Mouse (Mus musculus) C2C12 (cell line): Measurements from ENCODE around the gene Mcat. TPM values are rescaled to one million over a fixed set of nuclear protein-coding genes. Genes with fewer than 3 reads are reported as not detected.

Experiments used
- H3K27me3 ChIP-seq: one replicate; pipeline ENCODE4 v1.6.1; 2011; ENCODE audit not compliant: control insufficient read depth, insufficient read depth, insufficient read length
- H3K36me3 ChIP-seq: one replicate; pipeline ENCODE4 v1.6.1; 2011; ENCODE audit not compliant: control insufficient read depth, insufficient read depth
- H3K4me3 ChIP-seq: one replicate; pipeline ENCODE4 v1.5.1; 2011; ENCODE audit warnings: mild to moderate bottlenecking, control low read depth; ENCODE audit not compliant: poor library complexity, insufficient read depth, severe bottlenecking
- H3K79me2 ChIP-seq: one replicate; pipeline ENCODE4 v1.6.1; 2011; ENCODE audit not compliant: control insufficient read depth, insufficient read depth
- H3K79me3 ChIP-seq: one replicate; pipeline ENCODE4 v1.6.1; 2011; ENCODE audit warnings: low read depth, control low read depth
- H3ac ChIP-seq: one replicate; pipeline ENCODE3; 2011; ENCODE audit warnings: low read depth; ENCODE audit not compliant: control insufficient read depth, insufficient read length
- CEBPB ChIP-seq: IDR thresholded peaks from one replicate; pipeline ENCODE4 v1.6.1; 2011; ENCODE audit warnings: low read depth, mild to moderate bottlenecking, control low read depth, moderate library complexity
- CTCF ChIP-seq: IDR thresholded peaks from one replicate; pipeline ENCODE4 v1.5.1; 2011; ENCODE audit not compliant: control insufficient read depth, insufficient read depth, insufficient read length
- FOSL1 ChIP-seq: IDR thresholded peaks from one replicate; pipeline ENCODE4 v1.8.0; 2011; ENCODE audit warnings: mild to moderate bottlenecking, low read length; ENCODE audit not compliant: poor library complexity, insufficient read depth, severe bottlenecking
- MAX ChIP-seq: IDR thresholded peaks from one replicate; pipeline ENCODE4 v1.6.1; 2011; ENCODE audit warnings: mild to moderate bottlenecking, control low read depth
- MYOD1 ChIP-seq: IDR thresholded peaks from one replicate; pipeline ENCODE4 v1.6.1; 2011; ENCODE audit warnings: low read depth; ENCODE audit not compliant: control insufficient read depth, insufficient read length
- MYOG ChIP-seq: IDR thresholded peaks from one replicate; pipeline ENCODE4 v1.6.1; 2011; ENCODE audit not compliant: control insufficient read depth, insufficient read length; ENCODE audit errors: extremely low read depth
- USF1 ChIP-seq: IDR thresholded peaks from one replicate; pipeline ENCODE4 v1.6.1; 2011; ENCODE audit warnings: low read depth, mild to moderate bottlenecking, control low read depth, moderate library complexity
- microRNA-seq: library from miRNA; unstranded; fragments of <30 nt; microRNA quantifications from one replicate; pipeline ENCODE4, GENCODE M21; 2019; ENCODE audit warnings: borderline microRNAs expressed
- polyA plus RNA-seq: library from polyadenylated mRNA; unstranded; fragments of >200 nt; fragmentation: generic; extraction: Trizol; gene quantifications from one replicate; pipeline ENCODE4 v1.2.1, GENCODE M21; 2012; ENCODE audit warnings: missing spikeins

The Mcat gene
- polyA plus RNA-seq, 1 experiment: 42.4 TPM

DNA sequence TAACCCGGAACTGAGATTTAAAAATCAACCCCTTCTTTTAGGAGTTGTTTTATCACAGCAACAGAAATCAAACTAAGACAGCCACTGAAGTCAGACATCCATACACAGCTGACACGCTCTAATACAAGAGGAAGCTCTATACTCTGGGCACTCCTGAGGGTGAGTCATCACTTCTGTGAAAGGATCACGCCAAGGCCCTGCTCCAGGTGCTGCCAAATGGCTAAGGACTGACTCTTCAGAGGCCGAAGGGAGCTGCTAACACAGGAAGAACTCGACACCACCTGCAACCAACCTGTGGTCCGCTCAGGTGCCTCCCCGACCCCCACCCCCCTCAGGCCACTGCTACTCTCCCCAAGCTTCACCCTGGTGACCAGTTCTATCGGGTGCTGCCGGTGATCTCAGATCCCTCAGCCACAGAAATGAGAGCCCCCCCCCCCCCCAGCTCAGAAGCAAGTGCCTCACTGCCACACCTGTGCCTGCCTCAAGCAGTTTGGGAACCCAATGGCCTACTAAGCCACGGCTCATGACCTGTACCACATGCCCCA, 64.3 kb downstream of the Mcat start:
- Histone ChIP-seq H3K36me3 (peaks cover 45% of the 10 kb centered on the region), H3K79me2 (no peaks in the 10 kb centered on the region), H3K4me3 (no peak overlapping the region), H3K79me3 (no peaks in the 10 kb centered on the region), H3K27me3 (no peaks in the 10 kb centered on the region), H3ac (no peak overlapping the region)
- TF ChIP-seq MYOD1 (no peak), CEBPB (no peak), MYOG (no peak), CTCF (no peak)

DNA sequence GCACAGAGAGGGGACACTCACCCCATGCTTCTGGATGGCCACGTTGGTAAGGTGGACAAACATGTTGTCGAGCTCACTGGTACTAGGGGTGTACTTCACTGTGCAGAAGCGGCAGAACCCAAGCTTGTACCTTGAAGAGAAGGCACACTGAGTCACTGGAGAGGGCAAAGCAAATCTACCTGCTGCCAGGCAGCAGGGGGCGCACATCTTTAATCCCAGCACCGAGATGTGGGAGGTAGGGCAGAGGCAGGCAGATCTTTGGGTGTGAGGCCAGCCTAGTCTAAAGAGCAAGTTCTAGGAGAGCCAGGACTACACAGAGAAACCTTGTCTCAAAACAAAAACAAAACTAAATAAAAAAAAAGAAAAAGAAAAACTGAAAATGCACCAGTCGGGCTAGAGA, 66.3 kb downstream of the Mcat start:
- Histone ChIP-seq H3K4me3 (no peak overlapping the region), H3K27me3 (no peaks in the 10 kb centered on the region), H3ac (no peak overlapping the region), H3K79me2 (no peaks in the 10 kb centered on the region), H3K79me3 (no peaks in the 10 kb centered on the region), H3K36me3 (peaks cover 58% of the 10 kb centered on the region)
- TF ChIP-seq MAX (no peak), FOSL1 (no peak), MYOD1 (no peak), MYOG (no peak), USF1 (no peak), CTCF (no peak), CEBPB (no peak)

Small RNA genes lying within 50 kb of the gene (microRNA-seq; reads per million reads assigned to microRNA genes)
- gene Gm24575: not detected

Other genes starting within 250 kb of the Mcat start
- gene Arfgap3, start 213.5 kb downstream of the Mcat start, polyA plus RNA-seq: 39.6 TPM
- gene Pacsin2, start 99.2 kb downstream of the Mcat start, polyA plus RNA-seq: 101 TPM
- 28.5 TPM for gene Ttll1, start 52.9 kb downstream of the Mcat start, polyA plus RNA-seq
- 0.91 TPM for gene Bik, start 36.9 kb downstream of the Mcat start, polyA plus RNA-seq
- 693 TPM for gene Tspo, start 195 bp downstream of the Mcat start, polyA plus RNA-seq
- gene Ttll12, start 31.4 kb upstream of the Mcat start, polyA plus RNA-seq: 84.8 TPM
- not detected for gene Scube1, start 161.2 kb upstream of the Mcat start, polyA plus RNA-seq
- gene Mpped1, start 215.7 kb upstream of the Mcat start, polyA plus RNA-seq: not detected